ENCODE assay signal across 25 mouse cellular contexts in genomic region chr2:148563390-148563789, GRCm38 (mm10).
A peak's percentile ranks its signal among the peaks of the same experiment; 100 is the strongest.
DNase-seq lines count a peak whose midpoint lies in the region; ATAC-seq and TF ChIP-seq lines count a peak whose summit lies in the region.
"Had no signal": no experiment of that assay in that cellular context is flagged by ENCODE, and none has a peak within 500 bp of the region (broad histone marks: within the 10 kb centered on the region; RNA-seq: fewer than 3 reads in every experiment).

No protein-coding gene starts in this region.

- H3K27ac ChIP-seq in heart, embryonic 12.5 days (ENCODE audit: poor library complexity, severe bottlenecking): no peak overlapping the region
- peak overlapping the region; percentile 71 for H3K27ac ChIP-seq in liver, postnatal 0 days (ENCODE audit: low read depth)
- H3K27ac ChIP-seq in midbrain, embryonic 14.5 days (replicated peaks; ENCODE audit: low read depth, low read length): no peak overlapping the region
- H3K27ac ChIP-seq: embryonic facial prominence, embryonic 10.5 days; forebrain, embryonic 15.5 days; heart, adult 2 months; hindbrain, embryonic 15.5 days; kidney, postnatal 0 days; midbrain, embryonic 13.5 days; stomach, embryonic 15.5 days had no signal

- no peaks in the 10 kb centered on the region for H3K9me3 ChIP-seq in heart, embryonic 12.5 days (replicated peaks)
- no peaks in the 10 kb centered on the region for H3K9me3 ChIP-seq in liver, postnatal 0 days (ENCODE audit: low read length)
- no peaks in the 10 kb centered on the region for H3K9me3 ChIP-seq in midbrain, embryonic 14.5 days (ENCODE audit: control insufficient read depth, low read length)
- H3K9me3 ChIP-seq: embryonic facial prominence, embryonic 10.5 days; forebrain, embryonic 15.5 days; hindbrain, embryonic 15.5 days; megakaryocyte, embryonic 14.5 days; midbrain, embryonic 13.5 days; stomach, embryonic 15.5 days had no signal

- no peak overlapping the region for H3K9ac ChIP-seq in heart, embryonic 12.5 days
- no peak overlapping the region for H3K9ac ChIP-seq in liver, postnatal 0 days (replicated peaks)
- no peak overlapping the region for H3K9ac ChIP-seq in midbrain, embryonic 14.5 days (replicated peaks; ENCODE audit: low read length)
- H3K9ac ChIP-seq: forebrain, embryonic 15.5 days; hindbrain, embryonic 15.5 days; midbrain, embryonic 13.5 days; stomach, embryonic 15.5 days had no signal

- no peaks in the 10 kb centered on the region for H3K27me3 ChIP-seq in heart, embryonic 12.5 days (replicated peaks)
- no peaks in the 10 kb centered on the region for H3K27me3 ChIP-seq in liver, postnatal 0 days (ENCODE audit: insufficient read depth, low read length)
- H3K27me3 ChIP-seq in midbrain, embryonic 14.5 days (ENCODE audit: control insufficient read depth, insufficient read depth, low read length): no peaks in the 10 kb centered on the region
- H3K27me3 ChIP-seq: forebrain, embryonic 15.5 days; hindbrain, embryonic 15.5 days; megakaryocyte, embryonic 14.5 days; midbrain, embryonic 13.5 days; Patski; stomach, embryonic 15.5 days had no signal

- ATAC-seq in heart, embryonic 12.5 days (ENCODE audit: insufficient number of reproducible peaks, low FRiP score): no peak
- ATAC-seq in liver, postnatal 0 days: peak; percentile 67
- no peak for ATAC-seq in midbrain, embryonic 14.5 days (ENCODE audit: low FRiP score, low TSS enrichment)
- ATAC-seq: forebrain, embryonic 15.5 days; midbrain, embryonic 13.5 days; Patski had no signal

- peak; percentile 78 for TF ChIP-seq EP300 in liver, postnatal 0 days (IDR thresholded peaks at IDR 0.05; ENCODE audit: low read depth)

- TF ChIP-seq CTCF in liver, postnatal 0 days (IDR thresholded peaks at IDR 0.05; ENCODE audit: low read depth): no peak

- no peak overlapping the region for H3K4me3 ChIP-seq in heart, embryonic 12.5 days
- H3K4me3 ChIP-seq in liver, postnatal 0 days (ENCODE audit: low read depth, low read length): no peak overlapping the region
- H3K4me3 ChIP-seq in midbrain, embryonic 14.5 days (replicated peaks; ENCODE audit: low read depth, low read length): no peak overlapping the region
- H3K4me3 ChIP-seq: embryonic facial prominence, embryonic 10.5 days; forebrain, embryonic 15.5 days; heart, adult 2 months; hindbrain, embryonic 15.5 days; megakaryocyte, embryonic 14.5 days; midbrain, embryonic 13.5 days; stomach, embryonic 15.5 days had no signal

- WGBS in heart, embryonic 12.5 days: 73% methylated on average over 3 of the region's 3 CpGs
- WGBS in liver, postnatal 0 days (ENCODE audit: insufficient replicate concordance): 32% methylated on average over 3 of the region's 3 CpGs
- WGBS in midbrain, embryonic 14.5 days: 85% methylated on average over 3 of the region's 3 CpGs

- H3K4me1 ChIP-seq in heart, embryonic 12.5 days (replicated peaks): no peaks in the 10 kb centered on the region
- H3K4me1 ChIP-seq in liver, postnatal 0 days (ENCODE audit: insufficient read depth): peaks cover 12% of the 10 kb centered on the region; the same call in 1 of the 2 replicates
- no peaks in the 10 kb centered on the region for H3K4me1 ChIP-seq in midbrain, embryonic 14.5 days (ENCODE audit: control insufficient read depth, insufficient read depth, low read length)
- H3K4me1 ChIP-seq: embryonic facial prominence, embryonic 10.5 days; forebrain, embryonic 15.5 days; hindbrain, embryonic 15.5 days; midbrain, embryonic 13.5 days had no signal

- H3K36me3 ChIP-seq in heart, embryonic 12.5 days: no peaks in the 10 kb centered on the region
- no peaks in the 10 kb centered on the region for H3K36me3 ChIP-seq in liver, postnatal 0 days (replicated peaks; ENCODE audit: insufficient read depth, low read length)
- H3K36me3 ChIP-seq in midbrain, embryonic 14.5 days (ENCODE audit: control insufficient read depth, insufficient read depth, low read length): no peaks in the 10 kb centered on the region
- H3K36me3 ChIP-seq: embryonic facial prominence, embryonic 10.5 days; forebrain, embryonic 15.5 days; G1E; hindbrain, embryonic 15.5 days; midbrain, embryonic 13.5 days; stomach, embryonic 15.5 days had no signal

- DNase-seq in heart, adult 11 months: peak; percentile 64
- DNase-seq in thymus, postnatal 0 days (ENCODE audit: low spot score): peak; percentile 7
- DNase-seq in thymus, postnatal 14 days: no peak
- no peak for DNase-seq in liver, postnatal 0 days
- no peak for DNase-seq in midbrain, embryonic 14.5 days
- DNase-seq in adrenal gland, postnatal 10 days: no peak
- DNase-seq: cerebellum, adult 2 months; cerebellum, postnatal 36 days; gastrocnemius, postnatal 14 days; heart, adult 2 months; heart, postnatal 4 days; kidney, adult 2 months; layer of hippocampus, adult 9-11 months; lung, adult 2 months; lung, postnatal 14 days had no signal

- no peak overlapping the region for H3K4me2 ChIP-seq in heart, embryonic 12.5 days
- H3K4me2 ChIP-seq in liver, postnatal 0 days (ENCODE audit: low read depth, low read length): 0 out of 2 replicates have a peak overlapping the region, but pooled peaks have one; percentile 6
- H3K4me2 ChIP-seq in midbrain, embryonic 14.5 days (ENCODE audit: low read length): no peak overlapping the region
- H3K4me2 ChIP-seq: forebrain, embryonic 15.5 days; hindbrain, embryonic 15.5 days; midbrain, embryonic 13.5 days; stomach, embryonic 15.5 days had no signal

Comparison
In these comparisons a context has a peak if more than half of its experiments do, and no peak if none do; other contexts are left out.
1. DNase-seq: peak in heart, adult 11 months (single experiment) and thymus, postnatal 0 days (single experiment); none in thymus, postnatal 14 days (single experiment), liver, postnatal 0 days (single experiment), midbrain, embryonic 14.5 days (single experiment) and adrenal gland, postnatal 10 days (single experiment).